Comparison of ENCODE assay signal across 19 mouse cellular contexts in the genomic region with DNA sequence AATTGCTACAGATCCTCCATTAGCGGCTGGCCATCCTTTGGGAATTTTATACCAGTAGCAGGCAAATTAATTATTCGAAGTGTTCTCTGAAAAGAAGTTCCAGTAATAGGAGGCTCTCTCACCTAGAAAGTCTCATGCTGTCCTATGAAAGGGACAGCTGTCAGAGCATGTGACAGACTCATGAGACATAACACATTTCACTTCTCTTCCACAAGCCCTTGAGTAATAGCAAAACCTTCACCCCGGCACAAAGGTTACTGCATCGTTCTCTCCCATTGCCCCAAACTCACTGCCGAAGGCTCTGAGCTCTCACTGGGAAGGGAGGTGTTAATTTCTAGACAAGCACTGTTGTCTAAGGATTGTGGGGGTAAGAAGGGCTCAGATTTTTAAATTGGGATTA. TPM values are rescaled to one million over a fixed set of nuclear protein-coding genes. Genes with fewer than 3 reads are reported as not detected.
A peak's percentile ranks its signal among the peaks of the same experiment; 100 is the strongest.
DNase-seq lines count a peak whose midpoint lies in the region; ATAC-seq and TF ChIP-seq lines count a peak whose summit lies in the region.
"Had no signal": no experiment of that assay in that cellular context is flagged by ENCODE, and none has a peak within 500 bp of the region (broad histone marks: within the 10 kb centered on the region; RNA-seq: fewer than 3 reads in every experiment).

No protein-coding gene starts in this region.

- H3K36me3 ChIP-seq in hindbrain, embryonic 15.5 days: no peaks in the 10 kb centered on the region
- H3K36me3 ChIP-seq in hindbrain, embryonic 16.5 days (ENCODE audit: control insufficient read depth, insufficient read depth, low read length): no peaks in the 10 kb centered on the region
- H3K36me3 ChIP-seq in spleen, adult 2 months (ENCODE audit: control insufficient read depth, insufficient read depth, low read length): peaks cover 2% of the 10 kb centered on the region; the same call in 1 of the 2 replicates

- TF ChIP-seq POLR2A in spleen, adult 2 months (IDR thresholded peaks at IDR 0.05; ENCODE audit: low read depth, low read length): no peak

- 59% methylated on average over 5 of the region's 5 CpGs for WGBS in hindbrain, embryonic 15.5 days
- WGBS in hindbrain, embryonic 16.5 days: 58% methylated on average over 5 of the region's 5 CpGs
- WGBS in spleen, adult 2 months: 43% methylated on average over 5 of the region's 5 CpGs

- H3K4me2 ChIP-seq in hindbrain, embryonic 15.5 days: no peak overlapping the region
- H3K4me2 ChIP-seq in hindbrain, embryonic 16.5 days (ENCODE audit: low read length): no peak overlapping the region
- H3K4me2 ChIP-seq: hindbrain, embryonic 14.5 days; limb, embryonic 12.5 days; lung, embryonic 15.5 days had no signal

- peaks cover 17% of the 10 kb centered on the region; the same call in 1 of the 2 replicates for H3K4me1 ChIP-seq in hindbrain, embryonic 15.5 days (replicated peaks)
- peaks cover 3% of the 10 kb centered on the region for H3K4me1 ChIP-seq in hindbrain, embryonic 16.5 days (ENCODE audit: control insufficient read depth, insufficient read depth, low read depth, low read length)
- peaks cover 73% of the 10 kb centered on the region; the same call in 1 of the 2 replicates for H3K4me1 ChIP-seq in spleen, adult 2 months (ENCODE audit: control insufficient read depth, insufficient read depth, insufficient read length)

- no peak overlapping the region for H3K9ac ChIP-seq in hindbrain, embryonic 15.5 days
- no peak overlapping the region for H3K9ac ChIP-seq in hindbrain, embryonic 16.5 days (ENCODE audit: low read depth, low read length)
- H3K9ac ChIP-seq: hindbrain, embryonic 14.5 days; limb, embryonic 12.5 days; lung, embryonic 15.5 days had no signal

- DNase-seq in spleen, adult 2 months (ENCODE audit: low read depth in 1 of 2, low spot score in 2 of 2): no peak
- DNase-seq in spleen, postnatal 10 days (ENCODE audit: low spot score in 2 of 2): no peak
- no peak for DNase-seq in testis, postnatal 14 days (ENCODE audit: low spot score)
- DNase-seq in gastrocnemius, postnatal 10 days: no peak
- DNase-seq: adrenal gland, postnatal 25 days; cerebellum, postnatal 25 days; heart, adult 18-20 months; kidney, adult 9 months; layer of hippocampus, postnatal 36 days; spleen, adult 18-20 months had no signal

- H3K4me3 ChIP-seq in hindbrain, embryonic 15.5 days: no peak overlapping the region
- no peak overlapping the region for H3K4me3 ChIP-seq in hindbrain, embryonic 16.5 days (ENCODE audit: low read length)
- no peak overlapping the region for H3K4me3 ChIP-seq in spleen, adult 2 months (ENCODE audit: extremely low read depth, insufficient read depth, insufficient read length)
- H3K4me3 ChIP-seq: embryonic facial prominence, embryonic 10.5 days; erythroblast, embryonic 14.5 days; limb, embryonic 12.5 days; lung, embryonic 15.5 days; myocyte had no signal

- no peak for TF ChIP-seq CTCF in spleen, adult 2 months (IDR thresholded peaks at IDR 0.05; ENCODE audit: extremely low read depth, insufficient read depth, insufficient read length, insufficient replicate concordance)

- no peak for ATAC-seq in hindbrain, embryonic 15.5 days (ENCODE audit: low FRiP score, low read depth)
- no peak for ATAC-seq in hindbrain, embryonic 16.5 days
- peak; percentile 45 for ATAC-seq in inflammation-experienced regulatory T-cells, adult 6 months

- H3K27ac ChIP-seq in hindbrain, embryonic 15.5 days (replicated peaks): 0 out of 2 replicates have a peak overlapping the region, but pooled peaks have one; percentile 6
- no peak overlapping the region for H3K27ac ChIP-seq in hindbrain, embryonic 16.5 days (ENCODE audit: low read depth, low read length)
- H3K27ac ChIP-seq in spleen, adult 2 months (ENCODE audit: insufficient read depth, low read length): peak overlapping the region; percentile 76
- H3K27ac ChIP-seq: hindbrain, embryonic 14.5 days; limb, embryonic 12.5 days; lung, embryonic 15.5 days had no signal

- no peaks in the 10 kb centered on the region for H3K9me3 ChIP-seq in hindbrain, embryonic 15.5 days
- H3K9me3 ChIP-seq in hindbrain, embryonic 16.5 days (ENCODE audit: control insufficient read depth, low read length): no peaks in the 10 kb centered on the region
- H3K9me3 ChIP-seq: embryonic facial prominence, embryonic 10.5 days; limb, embryonic 12.5 days; lung, embryonic 15.5 days had no signal

- H3K27me3 ChIP-seq in hindbrain, embryonic 15.5 days: no peaks in the 10 kb centered on the region
- no peaks in the 10 kb centered on the region for H3K27me3 ChIP-seq in hindbrain, embryonic 16.5 days (replicated peaks; ENCODE audit: control insufficient read depth, insufficient read depth, low read length)
- H3K27me3 ChIP-seq in spleen, adult 2 months (ENCODE audit: control insufficient read depth, insufficient read depth, low read length): no peaks in the 10 kb centered on the region
- H3K27me3 ChIP-seq: limb, embryonic 12.5 days; lung, embryonic 15.5 days had no signal

RNA-seq across cellular contexts. Expression of gene Tgfbr2, which starts 38.3 kb away (rescaled TPM):
- polyA plus RNA-seq in hindbrain, embryonic 15.5 days (2015; fragmentation: Nextera tagmentation; extraction: Ambion mirVana): 9.0 and 9.8 TPM in 2 replicates
- polyA plus RNA-seq in hindbrain, embryonic 16.5 days (2015; fragmentation: Nextera tagmentation; extraction: Ambion mirVana): 8.4 and 10.5 TPM in 2 replicates
- 57.1 and 77.5 TPM in 2 replicates for polyA plus RNA-seq in spleen, adult 2 months (2012; rRNA removed)
- polyA plus RNA-seq in inflammation-experienced regulatory T-cells, adult 6 months (2017; shearing (Covaris generic)): 10 to 100 TPM; 24.7 to 31.6 (median 26.3) TPM
- 10 to 100 TPM; 39.2 to 50.0 TPM for total RNA-seq in gastrocnemius, postnatal 10 days (2021)
